Mouse (Mus musculus): ENCODE data around the gene Chsy1. TPM values are rescaled to one million over a fixed set of nuclear protein-coding genes. Genes with fewer than 3 reads are reported as not detected.
A peak's percentile ranks its signal among the peaks of the same experiment; 100 is the strongest.

Chsy1 gene
- polyA plus RNA-seq, 1 experiment from 2014 or later: 17.7 TPM

- Histone ChIP-seq H3K4me1 (replicated peaks; ENCODE audit: control insufficient read depth, insufficient read depth, low read length) (peaks cover 25% of the 10 kb centered on the region), H3K9me3 (ENCODE audit: control insufficient read depth, low read length) (no peaks in the 10 kb centered on the region), H3K36me3 (ENCODE audit: control insufficient read depth, insufficient read depth, low read length) (no peaks in the 10 kb centered on the region), H3K4me2 (ENCODE audit: low read depth, low read length) (no peak overlapping the region), H3K9ac (ENCODE audit: low read length) (no peak overlapping the region), H3K27ac (ENCODE audit: low read length) (no peak overlapping the region), H3K27me3 (ENCODE audit: control insufficient read depth, insufficient read depth, low read depth, low read length) (no peaks in the 10 kb centered on the region), H3K4me3 (ENCODE audit: low read length) (no peak overlapping the region)
- 63% methylated on average over 5 of the region's 5 CpGs for WGBS
- peak; percentile 44; the same call in 1 of the 2 replicates for ATAC-seq (ENCODE audit: low read depth)
Measured at GRCm38 (mm10) chr7:66199391-66199831, 90.1 kb downstream of the Chsy1 start.

- Histone ChIP-seq H3K4me3 (ENCODE audit: low read length) (no peak overlapping the region), H3K27ac (ENCODE audit: low read length) (no peak overlapping the region)
Measured at GRCm38 (mm10) chr7:66200383-66200782, 91.1 kb downstream of the Chsy1 start.

GRCm38 (mm10) chr7:66200791-66201450, 91.6 kb downstream of the Chsy1 start:
- no peaks in the 10 kb centered on the region for H3K9me3 ChIP-seq (ENCODE audit: control insufficient read depth, low read length)
- H3K4me3 ChIP-seq (ENCODE audit: low read length): no peak overlapping the region
- no peak overlapping the region for H3K4me2 ChIP-seq (ENCODE audit: low read depth, low read length)
- no peak; the same call in 1 of the 2 replicates for ATAC-seq (ENCODE audit: low read depth)
- H3K4me1 ChIP-seq (replicated peaks; ENCODE audit: control insufficient read depth, insufficient read depth, low read length): peaks cover 23% of the 10 kb centered on the region
- no peaks in the 10 kb centered on the region for H3K36me3 ChIP-seq (ENCODE audit: control insufficient read depth, insufficient read depth, low read length)
- 26% methylated on average over 8 of the region's 8 CpGs for WGBS
- no peaks in the 10 kb centered on the region for H3K27me3 ChIP-seq (ENCODE audit: control insufficient read depth, insufficient read depth, low read depth, low read length)
- H3K9ac ChIP-seq (ENCODE audit: low read length): no peak overlapping the region
- no peak overlapping the region for H3K27ac ChIP-seq (ENCODE audit: low read length)

More at GRCm38 (mm10) chr7:66200383-66200782, 91.1 kb downstream of the Chsy1 start:
- no peak for ATAC-seq (ENCODE audit: low read depth)
- no peak overlapping the region for H3K4me2 ChIP-seq (ENCODE audit: low read depth, low read length)
- no peak overlapping the region for H3K9ac ChIP-seq (ENCODE audit: low read length)
- H3K36me3 ChIP-seq (ENCODE audit: control insufficient read depth, insufficient read depth, low read length): no peaks in the 10 kb centered on the region
- H3K4me1 ChIP-seq (replicated peaks; ENCODE audit: control insufficient read depth, insufficient read depth, low read length): peaks cover 25% of the 10 kb centered on the region
- H3K9me3 ChIP-seq (ENCODE audit: control insufficient read depth, low read length): no peaks in the 10 kb centered on the region
- 65% methylated on average over 3 of the region's 3 CpGs for WGBS
- H3K27me3 ChIP-seq (ENCODE audit: control insufficient read depth, insufficient read depth, low read depth, low read length): no peaks in the 10 kb centered on the region

- Histone ChIP-seq H3K36me3 (ENCODE audit: control insufficient read depth, insufficient read depth, low read length) (no peaks in the 10 kb centered on the region), H3K9ac (ENCODE audit: low read length) (no peak overlapping the region), H3K27me3 (ENCODE audit: control insufficient read depth, insufficient read depth, low read depth, low read length) (no peaks in the 10 kb centered on the region), H3K9me3 (ENCODE audit: control insufficient read depth, low read length) (no peaks in the 10 kb centered on the region), H3K27ac (ENCODE audit: low read length) (no peak overlapping the region), H3K4me3 (ENCODE audit: low read length) (no peak overlapping the region), H3K4me1 (replicated peaks; ENCODE audit: control insufficient read depth, insufficient read depth, low read length) (peaks cover 21% of the 10 kb centered on the region), H3K4me2 (ENCODE audit: low read depth, low read length) (no peak overlapping the region)
- ATAC-seq (ENCODE audit: low read depth): no peak
- 58% methylated on average over 2 of the region's 2 CpGs for WGBS
Measured at GRCm38 (mm10) chr7:66201657-66202056, 92.3 kb downstream of the Chsy1 start.

GRCm38 (mm10) chr7:66209920-66210319, 100.6 kb downstream of the Chsy1 start:
- WGBS: 81% methylated on average over 2 of the region's 2 CpGs
- no peaks in the 10 kb centered on the region for H3K27me3 ChIP-seq (ENCODE audit: control insufficient read depth, insufficient read depth, low read depth, low read length)
- no peaks in the 10 kb centered on the region for H3K36me3 ChIP-seq (ENCODE audit: control insufficient read depth, insufficient read depth, low read length)
- no peak overlapping the region for H3K4me3 ChIP-seq (ENCODE audit: low read length)
- no peak overlapping the region for H3K9ac ChIP-seq (ENCODE audit: low read length)
- ATAC-seq (ENCODE audit: low read depth): no peak
- H3K27ac ChIP-seq (ENCODE audit: low read length): no peak overlapping the region
- H3K4me2 ChIP-seq (ENCODE audit: low read depth, low read length): no peak overlapping the region
- peaks cover 7% of the 10 kb centered on the region; the same call in 1 of the 2 replicates for H3K9me3 ChIP-seq (ENCODE audit: control insufficient read depth, low read length)
- no peaks in the 10 kb centered on the region for H3K4me1 ChIP-seq (replicated peaks; ENCODE audit: control insufficient read depth, insufficient read depth, low read length)

- Histone ChIP-seq H3K36me3 (ENCODE audit: control insufficient read depth, insufficient read depth, low read length) (no peaks in the 10 kb centered on the region), H3K4me2 (ENCODE audit: low read depth, low read length) (no peak overlapping the region), H3K9me3 (ENCODE audit: control insufficient read depth, low read length) (no peaks in the 10 kb centered on the region), H3K4me3 (ENCODE audit: low read length) (no peak overlapping the region), H3K9ac (ENCODE audit: low read length) (no peak overlapping the region), H3K27ac (ENCODE audit: low read length) (no peak overlapping the region), H3K4me1 (replicated peaks; ENCODE audit: control insufficient read depth, insufficient read depth, low read length) (peaks cover 8% of the 10 kb centered on the region), H3K27me3 (ENCODE audit: control insufficient read depth, insufficient read depth, low read depth, low read length) (no peaks in the 10 kb centered on the region)
- no peak for ATAC-seq (ENCODE audit: low read depth)
- 79% methylated on average over 1 of the region's 1 CpGs for WGBS
Measured at GRCm38 (mm10) chr7:66212887-66213286, 103.6 kb downstream of the Chsy1 start.

- Histone ChIP-seq H3K9ac (ENCODE audit: low read length) (no peak overlapping the region), H3K4me2 (ENCODE audit: low read depth, low read length) (no peak overlapping the region), H3K9me3 (ENCODE audit: control insufficient read depth, low read length) (no peaks in the 10 kb centered on the region), H3K27me3 (ENCODE audit: control insufficient read depth, insufficient read depth, low read depth, low read length) (no peaks in the 10 kb centered on the region), H3K27ac (ENCODE audit: low read length) (no peak overlapping the region), H3K36me3 (ENCODE audit: control insufficient read depth, insufficient read depth, low read length) (no peaks in the 10 kb centered on the region), H3K4me1 (replicated peaks; ENCODE audit: control insufficient read depth, insufficient read depth, low read length) (peaks cover 22% of the 10 kb centered on the region), H3K4me3 (ENCODE audit: low read length) (no peak overlapping the region)
- ATAC-seq (ENCODE audit: low read depth): no peak
- 56% methylated on average over 6 of the region's 6 CpGs for WGBS
Measured at GRCm38 (mm10) chr7:66214477-66214876, 105.2 kb downstream of the Chsy1 start.

- WGBS: 86% methylated on average over 1 of the region's 1 CpGs
- ATAC-seq (ENCODE audit: low read depth): no peak
Measured at GRCm38 (mm10) chr7:66215911-66216310, 106.6 kb downstream of the Chsy1 start.

GRCm38 (mm10) chr7:66217011-66217410, 107.7 kb downstream of the Chsy1 start:
- no peak for ATAC-seq (ENCODE audit: low read depth)
- Histone ChIP-seq H3K4me2 (ENCODE audit: low read depth, low read length) (no peak overlapping the region), H3K36me3 (ENCODE audit: control insufficient read depth, insufficient read depth, low read length) (no peaks in the 10 kb centered on the region), H3K27me3 (ENCODE audit: control insufficient read depth, insufficient read depth, low read depth, low read length) (no peaks in the 10 kb centered on the region), H3K9ac (ENCODE audit: low read length) (no peak overlapping the region), H3K4me3 (ENCODE audit: low read length) (no peak overlapping the region), H3K4me1 (replicated peaks; ENCODE audit: control insufficient read depth, insufficient read depth, low read length) (peaks cover 22% of the 10 kb centered on the region), H3K27ac (ENCODE audit: low read length) (no peak overlapping the region), H3K9me3 (ENCODE audit: control insufficient read depth, low read length) (no peaks in the 10 kb centered on the region)
- WGBS: 85% methylated on average over 7 of the region's 7 CpGs

More at GRCm38 (mm10) chr7:66215911-66216310, 106.6 kb downstream of the Chsy1 start:
- H3K36me3 ChIP-seq (ENCODE audit: control insufficient read depth, insufficient read depth, low read length): no peaks in the 10 kb centered on the region
- H3K4me1 ChIP-seq (replicated peaks; ENCODE audit: control insufficient read depth, insufficient read depth, low read length): peaks cover 22% of the 10 kb centered on the region
- H3K27me3 ChIP-seq (ENCODE audit: control insufficient read depth, insufficient read depth, low read depth, low read length): no peaks in the 10 kb centered on the region
- no peak overlapping the region for H3K4me3 ChIP-seq (ENCODE audit: low read length)
- H3K9me3 ChIP-seq (ENCODE audit: control insufficient read depth, low read length): no peaks in the 10 kb centered on the region
- H3K9ac ChIP-seq (ENCODE audit: low read length): no peak overlapping the region
- H3K4me2 ChIP-seq (ENCODE audit: low read depth, low read length): no peak overlapping the region
- H3K27ac ChIP-seq (ENCODE audit: low read length): no peak overlapping the region

All from lung, embryonic 16.5 days (tissue).